Mouse (Mus musculus) left cerebral cortex, postnatal 25 days (tissue): ENCODE results near the gene Gdpd5. TPM values are rescaled to one million over a fixed set of nuclear protein-coding genes. Genes with fewer than 3 reads are reported as not detected.
"Not testable (repeated sequence)": the region's sequence is repeated elsewhere in the genome, so short reads cannot be mapped to it uniquely, and the experiment has no call there.

ENCODE experiments used
- DNase-seq, 2 experiments: peaks; one replicate each; pipeline ENCODE4 v3.0.0; 2022; ENCODE audit warnings: low spot score in 2 of 2, mixed read lengths in 1 of 2
- intact Hi-C: fragments of 180-260 bp; cut with DNase I; formaldehyde crosslinking; loops from one replicate; pipeline ENCODE4 v1.15.1; 2025
- total RNA-seq, 2 experiments: library from RNA; stranded (reverse); gene quantifications; 2 replicates each; pipeline ENCODE4 v1.2.3; 2021

The Gdpd5 gene
- total RNA-seq, 2 experiments from 2014 or later: 40.0 to 46.2 TPM

DNA sequence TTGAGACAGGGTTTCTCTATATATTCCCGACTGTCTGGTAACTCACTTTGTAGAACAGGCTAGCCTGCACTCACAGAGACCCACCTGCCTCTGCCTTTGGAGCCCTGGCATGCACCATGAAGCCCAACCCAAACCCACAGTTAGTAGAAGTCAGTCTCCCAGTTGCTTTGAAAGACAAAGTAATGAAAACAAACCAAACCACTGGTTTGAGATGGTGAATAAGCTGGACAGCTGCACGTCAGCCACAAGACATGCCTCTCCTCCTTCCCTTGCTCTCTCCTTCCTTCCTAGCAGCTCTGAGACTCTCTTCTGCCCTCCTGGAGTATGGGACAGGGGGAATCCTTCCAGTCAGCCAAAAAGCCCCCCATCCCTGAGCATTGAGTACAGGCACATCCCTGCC lies 19.1 kb upstream of the Gdpd5 start:
- no peak for DNase-seq
- intact Hi-C loops: no loop called here

DNA sequence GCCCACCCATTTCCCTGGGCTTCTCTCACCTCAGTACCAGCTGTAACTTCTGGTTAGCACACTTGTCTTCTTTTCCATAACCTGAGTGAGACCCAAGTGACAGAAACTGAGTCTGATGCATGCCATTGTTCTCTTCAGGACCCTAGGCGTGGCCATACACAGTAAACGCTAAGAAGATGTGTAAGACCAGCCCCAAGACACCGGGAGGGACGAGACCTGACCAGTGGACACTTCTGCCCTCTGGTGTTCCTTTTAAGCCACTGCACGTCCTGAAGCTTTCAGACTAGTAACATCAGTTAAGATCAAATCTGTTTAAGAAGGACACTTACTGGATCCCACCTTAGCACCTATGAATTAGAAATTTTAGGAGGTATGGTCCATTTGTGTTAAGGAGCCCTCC lies 16.1 kb upstream of the Gdpd5 start:
- intact Hi-C loops: loop anchor here (1.0 to 5.0 kb wide), 2 partner anchors 32 to 98 kb away; partner anchors contain the start of gene Map6
- peak; percentile 78 to 85 for DNase-seq

- intact Hi-C loops: loop anchor here (5.0 kb wide), 1 partner anchor 99 kb away; the partner anchor contains the start of gene Map6
- no peak for DNase-seq
Measured at GRCm38 (mm10) chr7:99366716-99367115, 14.5 kb upstream of the Gdpd5 start.

GRCm38 (mm10) chr7:99374325-99374724 lies 6.9 kb upstream of the Gdpd5 start:
- DNase-seq, intact Hi-C loops: not testable (repeated sequence)

- peak; percentile 81 to 83 for DNase-seq
Measured at GRCm38 (mm10) chr7:99375455-99375854, 5.8 kb upstream of the Gdpd5 start.

DNA sequence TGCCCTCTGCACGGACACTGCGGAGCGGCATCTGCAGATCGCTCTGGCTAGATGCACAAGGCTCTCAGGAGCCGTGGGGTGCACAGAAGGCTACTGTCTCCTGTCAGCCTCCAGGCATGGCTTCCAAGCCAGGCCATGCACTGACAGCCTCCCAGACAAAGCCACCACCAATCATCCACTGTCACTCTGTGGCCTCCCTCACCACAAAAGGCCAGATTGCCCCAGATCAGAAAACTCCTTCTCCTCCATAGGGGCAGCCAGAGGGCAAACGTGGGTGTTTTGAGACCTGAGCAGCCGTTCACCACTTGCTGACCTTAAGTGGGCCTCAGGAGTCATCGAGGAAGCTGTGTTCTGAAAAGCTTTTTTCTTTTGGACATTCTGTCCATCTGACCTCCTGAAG lies 2.3 kb upstream of the Gdpd5 start:
- intact Hi-C loops: no loop called here
- DNase-seq: no peak

More at GRCm38 (mm10) chr7:99375455-99375854, 5.8 kb upstream of the Gdpd5 start:
- intact Hi-C loops: loop anchor here (1.0 kb wide), 1 partner anchor 75 kb away; no protein-coding TSS in a partner anchor

- DNase-seq: peak in 1 of 2 experiments; percentile 72
- intact Hi-C loops: no loop called here
Measured at GRCm38 (mm10) chr7:99380491-99381213, 562 bp upstream of the Gdpd5 start.

DNA sequence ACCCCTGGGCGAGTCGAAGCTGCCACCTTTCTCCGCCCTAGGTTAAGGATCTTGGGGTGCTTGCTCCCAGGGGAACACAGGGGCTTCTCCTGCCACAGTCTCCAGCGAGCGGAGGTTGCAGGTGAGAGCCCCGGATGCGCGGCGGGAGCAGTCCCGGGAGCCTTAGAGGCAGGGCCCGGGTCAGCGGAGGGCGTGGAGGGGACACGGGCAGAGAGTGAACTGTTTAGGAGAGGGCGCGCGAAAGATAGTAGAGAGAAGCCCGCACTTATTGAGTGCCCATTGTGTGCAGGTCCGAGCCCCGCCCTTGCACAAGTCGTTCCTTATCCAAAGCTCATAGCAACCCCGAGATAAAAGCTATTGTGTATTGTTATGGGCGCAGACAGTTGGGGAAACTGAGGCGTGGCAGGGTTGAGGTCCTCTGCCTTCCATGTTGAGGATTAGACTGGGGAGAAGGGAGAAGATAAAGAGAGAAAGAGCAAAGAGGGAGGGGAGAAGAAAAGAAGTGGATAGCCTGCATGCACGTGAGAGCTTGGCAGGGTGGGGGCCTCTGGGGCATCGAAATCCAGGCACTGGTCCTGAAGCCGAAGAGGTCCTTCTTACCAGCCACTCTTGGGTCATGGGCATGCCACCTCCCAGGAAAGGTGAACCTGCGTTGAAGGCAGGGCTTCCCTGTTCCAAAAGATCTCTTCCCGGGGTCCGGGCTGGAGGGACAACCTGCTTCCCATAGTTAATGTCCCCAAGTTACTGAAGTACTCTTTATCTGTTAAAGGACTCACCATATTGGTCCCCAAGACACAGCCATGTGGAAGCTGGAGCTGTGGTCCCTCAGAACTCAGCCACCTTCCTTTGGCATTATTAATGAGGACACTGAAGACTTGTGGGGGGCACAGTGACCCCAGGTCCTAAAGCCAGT lies 1.1 kb downstream of the Gdpd5 start:
- intact Hi-C loops: no loop called here
- no peak for DNase-seq

- intact Hi-C loops: no loop called here
- DNase-seq: no peak
Measured at GRCm38 (mm10) chr7:99383246-99383645, 2.0 kb downstream of the Gdpd5 start.

DNA sequence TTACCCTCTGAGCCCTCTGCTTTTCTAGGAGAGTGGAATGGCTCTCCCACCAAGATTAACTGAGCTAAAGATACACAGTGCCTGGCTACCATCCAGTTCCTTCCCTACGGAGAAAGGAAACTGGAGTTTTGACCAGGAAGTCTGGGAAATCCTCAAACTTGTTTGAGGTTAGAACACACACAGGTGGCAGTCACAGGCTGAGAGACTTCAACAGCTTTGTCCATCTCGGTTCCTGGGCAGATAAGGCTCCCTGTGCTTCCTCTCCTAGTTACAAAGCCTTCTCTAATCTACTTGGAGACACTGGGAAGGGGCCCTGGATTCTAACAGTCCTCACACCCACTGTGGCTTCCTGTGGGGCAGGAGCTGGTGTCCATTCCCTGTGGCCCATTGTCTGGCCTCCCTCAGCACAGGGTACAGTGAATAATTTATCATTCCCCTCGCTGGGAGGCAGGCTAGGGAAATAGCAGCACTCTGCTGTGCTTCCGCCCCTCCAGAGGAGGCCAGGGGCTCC lies 2.9 kb downstream of the Gdpd5 start:
- intact Hi-C loops: no loop called here
- no peak for DNase-seq

DNA sequence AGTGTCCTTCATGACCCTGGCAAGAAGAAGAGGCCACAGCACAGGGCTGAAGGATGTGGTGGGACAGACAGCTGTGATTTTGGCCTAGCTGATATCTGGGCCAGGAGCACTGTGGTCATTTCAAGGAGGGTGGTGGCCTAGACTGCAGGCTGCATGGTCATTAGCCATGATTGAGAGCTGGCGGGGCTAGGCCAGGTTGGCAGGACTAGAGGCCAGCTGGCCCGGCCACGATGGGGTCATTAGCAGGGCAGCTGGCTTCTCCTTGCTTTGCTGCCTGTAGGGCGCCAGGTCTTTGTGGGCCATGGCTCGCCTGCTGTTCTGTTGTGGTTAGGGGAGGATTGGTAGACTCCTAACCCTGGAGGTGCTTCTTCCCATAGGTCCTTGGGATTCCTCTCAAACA lies 4.8 kb downstream of the Gdpd5 start:
- intact Hi-C loops: no loop called here
- DNase-seq: no peak

DNA sequence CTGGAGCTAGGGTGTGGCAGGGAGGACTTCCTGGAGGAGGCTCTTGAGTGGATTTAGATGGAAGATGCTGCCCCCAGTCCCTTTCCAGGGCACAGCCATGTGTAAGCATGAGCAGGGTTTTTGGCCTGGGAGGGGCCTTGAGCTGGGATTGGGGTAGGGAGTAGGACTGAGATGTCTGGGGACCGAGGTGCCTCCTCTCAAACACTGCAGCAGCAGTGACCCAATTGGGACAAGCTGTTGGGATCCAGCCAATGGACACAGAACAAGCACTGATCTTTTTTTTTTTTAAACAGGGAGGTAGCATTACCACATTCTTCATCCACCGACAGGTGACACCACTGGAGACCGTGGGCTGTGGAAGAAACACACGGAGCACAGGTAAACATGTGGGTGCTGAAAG lies 5.6 kb downstream of the Gdpd5 start:
- no peak for DNase-seq
- intact Hi-C loops: no loop called here

DNA sequence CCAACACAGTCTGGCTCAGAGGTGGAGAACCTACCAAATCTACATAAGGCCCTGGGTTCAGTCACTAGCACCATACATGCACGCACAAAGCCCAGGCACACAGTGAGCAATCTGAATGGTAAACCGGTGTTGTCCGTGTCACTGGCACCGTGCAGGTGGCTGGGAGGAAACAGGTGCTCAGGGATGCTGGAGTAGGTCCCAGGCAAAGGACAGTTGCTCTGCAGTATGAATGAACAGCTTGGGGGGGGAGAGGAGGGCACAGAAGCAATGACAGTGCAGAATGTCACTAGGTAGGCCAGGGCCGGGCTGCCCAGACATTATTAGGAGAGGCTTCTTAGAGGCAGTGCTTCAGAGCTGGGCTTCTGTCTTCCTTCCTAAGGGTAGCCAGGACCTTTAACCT lies 6.1 kb downstream of the Gdpd5 start:
- DNase-seq: no peak
- intact Hi-C loops: no loop called here

GRCm38 (mm10) chr7:99390559-99390958 lies 9.3 kb downstream of the Gdpd5 start:
- no peak for DNase-seq
- intact Hi-C loops: no loop called here

GRCm38 (mm10) chr7:99392696-99393095 lies 11.5 kb downstream of the Gdpd5 start:
- intact Hi-C loops: no loop called here
- no peak for DNase-seq

- DNase-seq: peak; percentile 57 to 81
- intact Hi-C loops: no loop called here
Measured at GRCm38 (mm10) chr7:99393711-99394325, 12.6 kb downstream of the Gdpd5 start.

DNA sequence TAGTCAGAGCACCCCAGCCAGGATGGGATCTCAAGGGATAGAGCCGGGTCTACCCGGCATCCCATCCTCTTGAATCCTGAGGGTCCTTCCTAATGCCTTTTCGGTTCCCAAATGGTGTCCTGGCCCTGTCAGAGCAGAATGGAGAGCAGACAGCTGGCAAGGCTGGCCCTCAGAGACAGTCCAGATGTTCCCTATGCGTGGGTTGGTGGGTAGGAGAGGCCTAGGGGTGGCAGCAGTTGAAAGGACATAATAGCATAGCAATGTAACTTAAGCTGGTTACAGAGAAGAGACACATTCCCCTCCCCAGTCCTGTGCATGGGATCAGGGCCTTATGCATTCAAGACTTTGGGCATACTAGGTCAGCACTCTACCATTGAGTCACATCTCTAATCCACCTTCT lies 14.2 kb downstream of the Gdpd5 start:
- intact Hi-C loops: no loop called here
- DNase-seq: no peak

DNA sequence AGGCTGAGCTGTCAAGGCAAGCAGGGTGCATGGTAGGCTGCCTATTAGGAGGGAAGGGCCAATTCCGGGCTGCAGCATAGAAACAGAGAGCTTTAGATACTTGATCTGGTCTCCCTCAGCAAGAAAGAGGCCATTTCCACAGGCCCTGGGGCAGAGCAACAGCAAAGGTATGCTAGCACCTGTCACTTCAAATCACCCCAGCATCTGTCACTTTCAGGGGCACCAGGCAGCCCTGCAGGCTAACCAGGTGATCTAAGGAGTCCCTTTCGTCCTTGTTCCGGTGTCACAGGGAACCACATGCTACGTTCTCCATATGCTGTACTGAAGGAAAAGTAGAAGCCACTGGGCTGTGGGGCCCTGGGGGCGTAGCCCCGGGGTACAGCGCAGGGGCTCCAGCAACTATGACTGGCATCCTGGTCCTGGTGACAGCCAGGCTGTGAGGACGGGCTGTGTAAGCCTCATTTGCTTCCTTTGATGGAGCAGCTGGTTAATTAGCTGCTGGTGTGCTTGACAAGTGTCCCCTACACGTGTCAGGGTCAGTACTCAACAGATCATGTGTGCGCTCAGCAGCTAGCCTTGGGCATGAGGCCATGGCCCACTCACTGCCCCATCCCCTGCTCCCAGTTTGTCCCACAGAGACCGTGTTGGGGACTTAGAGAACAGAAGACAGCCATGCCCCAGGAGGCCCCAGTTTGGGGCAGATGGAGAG lies 14.8 kb downstream of the Gdpd5 start:
- intact Hi-C loops: no loop called here

DNA sequence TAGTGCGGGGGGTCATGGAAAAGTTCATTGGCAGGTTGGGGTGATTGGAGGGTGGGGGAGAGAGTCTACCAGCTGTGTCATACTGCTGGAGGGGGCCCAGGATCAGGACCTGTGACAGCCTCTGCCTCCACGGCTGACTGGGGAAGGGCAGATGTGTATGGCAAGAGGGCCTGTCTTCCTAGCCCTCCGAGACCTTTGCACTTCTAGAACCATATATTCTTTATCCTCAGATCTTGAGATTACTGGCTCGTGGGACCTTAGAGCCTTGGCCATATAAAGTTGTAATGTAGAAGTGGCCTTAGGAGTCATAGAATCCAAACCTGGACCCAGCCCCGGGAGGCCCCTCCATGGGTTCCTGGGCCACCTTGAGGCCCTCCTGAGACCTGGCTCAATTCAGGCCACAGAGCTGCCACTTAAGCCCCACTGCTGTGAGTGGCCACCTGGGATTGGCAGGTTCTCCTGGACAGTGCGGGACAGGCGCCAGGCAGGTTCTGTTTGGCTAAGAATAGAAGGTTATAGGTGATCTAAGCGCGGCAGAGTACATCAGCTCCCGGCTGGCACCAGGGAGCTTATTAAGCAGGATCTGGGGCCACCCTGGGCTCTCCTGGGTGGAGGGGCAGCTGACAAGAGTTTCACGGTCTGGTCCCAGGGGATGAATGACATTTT lies 15.9 kb downstream of the Gdpd5 start:
- intact Hi-C loops: no loop called here
- no peak for DNase-seq

More for the DNA sequence above, 14.8 kb downstream of the Gdpd5 start:
- no peak for DNase-seq
